Comparison of ENCODE assay signal across 8 mouse cellular contexts in genomic region chr9:83691332-83692198, GRCm38 (mm10).
DNase-seq lines count a peak whose midpoint lies in the region; ATAC-seq lines count a peak whose summit lies in the region.

No protein-coding gene starts in this region.

- ATAC-seq in frontal cortex, adult (ENCODE audit: low TSS enrichment) = peak; percentile 84
- peak; percentile 84; the same call in 1 of the 2 replicates for ATAC-seq in hindbrain, embryonic 15.5 days (ENCODE audit: low FRiP score, low read depth)

- peak overlapping the region; percentile 17 for H3K9ac ChIP-seq in hindbrain, embryonic 15.5 days

- WGBS in hindbrain, embryonic 15.5 days = 22% methylated on average over 24 of the region's 24 CpGs

- H3K9me3 ChIP-seq in hindbrain, embryonic 15.5 days = no peaks in the 10 kb centered on the region

- DNase-seq in T-cell, adult 2 months (ENCODE audit: low spot score) = peak; percentile 15
- DNase-seq in cerebellum, adult 9-11 months = peak; percentile 65
- peak; percentile 59 to 74 for DNase-seq in layer of hippocampus, postnatal 25 days (ENCODE audit: extremely low spot score in 1 of 2, low spot score in 1 of 2)
- DNase-seq in lung, postnatal 10 days = peak; percentile 72
- DNase-seq in retina, postnatal 1 day = peak; percentile 93
- DNase-seq in urinary bladder, postnatal 25 days (ENCODE audit: low spot score) = peak; percentile 69

- peak overlapping the region; percentile 52 for H3K4me2 ChIP-seq in hindbrain, embryonic 15.5 days

- 0 out of 2 replicates have a peak overlapping the region, but pooled peaks have one; percentile 20 for H3K27ac ChIP-seq in hindbrain, embryonic 15.5 days (replicated peaks)

- no peaks in the 10 kb centered on the region for H3K27me3 ChIP-seq in hindbrain, embryonic 15.5 days

- peaks cover 19% of the 10 kb centered on the region for H3K4me1 ChIP-seq in hindbrain, embryonic 15.5 days (replicated peaks)

- no peaks in the 10 kb centered on the region for H3K36me3 ChIP-seq in hindbrain, embryonic 15.5 days

- H3K4me3 ChIP-seq in hindbrain, embryonic 15.5 days = peak overlapping the region; percentile 29

Comparison
In these comparisons a context has a peak if more than half of its experiments do, and no peak if none do; other contexts are left out.
1. Peak in every context shown above with its lines: DNase-seq, ATAC-seq, H3K4me3 ChIP-seq and H3K27ac ChIP-seq.
2. DNase-seq: peak in every context shown above with its lines; median percentile 93 in retina, postnatal 1 day; 72 in lung, postnatal 10 days; 69 in urinary bladder, postnatal 25 days; 66 in layer of hippocampus, postnatal 25 days; 65 in cerebellum, adult 9-11 months; 15 in T-cell, adult 2 months.